ENCODE assay signal across 8 mouse cellular contexts in the genomic region with DNA sequence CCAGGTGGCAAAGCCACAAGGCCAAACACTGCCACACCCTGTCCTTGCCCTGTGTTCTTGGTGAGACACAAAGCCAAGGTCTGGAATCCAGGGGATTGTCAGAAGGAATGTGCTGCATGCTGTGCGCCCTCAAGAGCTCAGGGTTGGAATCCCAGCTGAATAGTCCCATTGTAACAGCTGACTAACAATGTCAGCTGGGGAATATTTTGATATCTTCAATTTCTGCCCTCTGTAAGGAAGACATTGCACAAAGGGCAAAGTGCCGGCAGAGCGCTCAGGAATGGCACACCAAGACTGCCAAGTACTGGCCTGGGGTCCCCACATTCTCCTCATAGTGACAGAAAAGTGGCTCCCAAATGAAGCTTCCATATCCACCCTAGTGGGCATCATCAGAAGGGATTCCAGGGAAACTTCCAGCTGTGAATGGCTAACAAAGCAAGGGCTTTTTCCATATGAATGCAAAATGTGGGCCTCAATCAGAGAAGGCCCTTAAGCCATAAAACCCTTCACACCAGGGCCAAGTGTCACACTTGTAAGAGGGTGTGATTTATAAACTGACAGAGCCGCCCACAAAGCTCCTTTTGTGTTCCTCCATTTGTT. TPM values are rescaled to one million over a fixed set of nuclear protein-coding genes. Genes with fewer than 3 reads are reported as not detected.
DNase-seq lines count a peak whose midpoint lies in the region; ATAC-seq lines count a peak whose summit lies in the region.

No protein-coding gene starts in this region.

- H3K9ac ChIP-seq in heart, embryonic 14.5 days (ENCODE audit: low read length) = no peak overlapping the region

- DNase-seq in heart, postnatal 25 days (ENCODE audit: low spot score) = no peak
- DNase-seq in adrenal gland, postnatal 14 days = peak; percentile 53
- DNase-seq in lung, postnatal 14 days = peak; percentile 28
- DNase-seq in layer of hippocampus, postnatal 14 days (ENCODE audit: low spot score in 2 of 2) = no peak
- DNase-seq in cerebellum, postnatal 4 days (ENCODE audit: low spot score in 2 of 2) = no peak

- H3K4me1 ChIP-seq in heart, embryonic 14.5 days (ENCODE audit: control insufficient read depth in 2 of 2, insufficient read depth in 2 of 2, low read length in 2 of 2) = peaks cover 5 to 17% of the 10 kb centered on the region in 2 experiments; a peak in 2 of 4 replicates

- H3K4me2 ChIP-seq in heart, embryonic 14.5 days (ENCODE audit: low read length) = no peak overlapping the region

- H3K36me3 ChIP-seq in heart, embryonic 14.5 days (ENCODE audit: control insufficient read depth, insufficient read depth, low read length) = peaks cover 91% of the 10 kb centered on the region

- intact Hi-C loops in heart, postnatal 25 days (cut with DNase I) = no loop called here

- H3K4me3 ChIP-seq in heart, embryonic 14.5 days (ENCODE audit: control insufficient read depth in 1 of 2, insufficient read depth in 1 of 2, low read depth in 1 of 2, low read length in 2 of 2) = no peak overlapping the region

- peak overlapping the region; percentile 10 to 53 for H3K27ac ChIP-seq in heart, embryonic 14.5 days (replicated peaks in 1 of 2; ENCODE audit: control insufficient read depth in 1 of 2, insufficient read depth in 1 of 2, low read depth in 2 of 2, low read length in 2 of 2)

- no peaks in the 10 kb centered on the region for H3K9me3 ChIP-seq in heart, embryonic 14.5 days (ENCODE audit: control insufficient read depth, low read length)

- no peaks in the 10 kb centered on the region for H3K27me3 ChIP-seq in heart, embryonic 14.5 days (ENCODE audit: control insufficient read depth, insufficient read depth, low read length)

- WGBS in heart, embryonic 14.5 days = 44% methylated on average over 4 of the region's 4 CpGs

- ATAC-seq in heart, embryonic 14.5 days (ENCODE audit: insufficient number of reproducible peaks, insufficient read depth, low FRiP score, low read depth) = no peak
- 0 out of 4 replicates have a peak, but pooled peaks have one; percentile 5 to 39 for ATAC-seq in hematopoietic stem cell, adult 5-6 weeks (replicated peaks in 1 of 2; ENCODE audit: insufficient read depth in 1 of 2, low FRiP score in 2 of 2, low TSS enrichment in 1 of 2, low read depth in 1 of 2, poor library complexity in 2 of 2, severe bottlenecking in 2 of 2)
- ATAC-seq in megakaryocyte progenitor cell, adult 5-6 weeks (replicated peaks; ENCODE audit: poor library complexity) = no peak

RNA-seq across cellular contexts. Expression of gene Sae1, which starts 22.6 kb away (rescaled TPM):
- polyA plus RNA-seq in heart, embryonic 14.5 days (2014; fragmentation: Nextera tagmentation; extraction: Ambion mirVana) = 179 and 183 TPM in 2 replicates
- total RNA-seq in heart, postnatal 25 days (2021) = 10 to 100 TPM; 35.2 to 37.2 TPM
- 62.3 and 72.1 TPM in 2 replicates for total RNA-seq in adrenal gland, postnatal 14 days (2021)
- total RNA-seq in hematopoietic stem cell, adult 5-6 weeks (2017) = 316 and 403 TPM in 2 replicates
- total RNA-seq in layer of hippocampus, postnatal 14 days (2021) = 100 to 1,000 TPM in 1 of 2 experiments, 10 to 100 TPM in 1; 95.9 to 105 TPM
- total RNA-seq in megakaryocyte progenitor cell, adult 5-6 weeks (2015) = 76.8 and 81.3 TPM in 2 replicates
- 429 and 547 TPM in 2 replicates for total RNA-seq in megakaryocyte progenitor cell, adult 5-6 weeks (2017)

RNA-seq across cellular contexts. Expression of gene Zc3h4, which starts 35.7 kb away (rescaled TPM):
- polyA plus RNA-seq in heart, embryonic 14.5 days (2014; fragmentation: Nextera tagmentation; extraction: Ambion mirVana) = 8.6 and 10.6 TPM in 2 replicates
- 10 to 100 TPM; 29.0 to 29.9 TPM for total RNA-seq in heart, postnatal 25 days (2021)
- 37.4 and 48.5 TPM in 2 replicates for total RNA-seq in adrenal gland, postnatal 14 days (2021)
- 38.8 and 53.3 TPM in 2 replicates for total RNA-seq in hematopoietic stem cell, adult 5-6 weeks (2017)
- 10 to 100 TPM; 49.0 to 54.2 TPM for total RNA-seq in layer of hippocampus, postnatal 14 days (2021)
- 36.5 and 38.7 TPM in 2 replicates for total RNA-seq in megakaryocyte progenitor cell, adult 5-6 weeks (2015)
- 25.9 and 33.5 TPM in 2 replicates for total RNA-seq in megakaryocyte progenitor cell, adult 5-6 weeks (2017)

RNA-seq across cellular contexts. Expression of gene Bbc3, which starts 56.8 kb away (rescaled TPM):
- polyA plus RNA-seq in heart, embryonic 14.5 days (2014; fragmentation: Nextera tagmentation; extraction: Ambion mirVana) = 3.8 and 5.2 TPM in 2 replicates
- total RNA-seq in heart, postnatal 25 days (2021) = 1 to 10 TPM; 3.7 to 4.7 TPM
- 5.8 and 11.6 TPM in 2 replicates for total RNA-seq in adrenal gland, postnatal 14 days (2021)
- total RNA-seq in hematopoietic stem cell, adult 5-6 weeks (2017) = 1.8 and 4.1 TPM in 2 replicates
- total RNA-seq in layer of hippocampus, postnatal 14 days (2021) = 10 to 100 TPM; 16.6 to 20.4 TPM
- 0.25 and 1.8 TPM in 2 replicates for total RNA-seq in megakaryocyte progenitor cell, adult 5-6 weeks (2015)
- 0.84 and 1.2 TPM in 2 replicates for total RNA-seq in megakaryocyte progenitor cell, adult 5-6 weeks (2017)

Comparison
In these comparisons a context has a peak if more than half of its experiments do, and no peak if none do; other contexts are left out.
1. ATAC-seq: peak in hematopoietic stem cell, adult 5-6 weeks (2 of 2); none in heart, embryonic 14.5 days (single experiment) and megakaryocyte progenitor cell, adult 5-6 weeks (single experiment).
2. DNase-seq: peak in adrenal gland, postnatal 14 days (single experiment) and lung, postnatal 14 days (single experiment); none in heart, postnatal 25 days (single experiment), layer of hippocampus, postnatal 14 days (0 of 2) and cerebellum, postnatal 4 days (0 of 2).